Mouse (Mus musculus) spleen, adult 2 months (tissue): ENCODE measurements around the gene Snap29.

ENCODE experiments used
- CTCF ChIP-seq: fragments of 200-500 bp; IDR thresholded peaks from 2 replicates; pipeline ENCODE4 v1.5.1; 2011; ENCODE audit warnings: mild to moderate bottlenecking, inconsistent platforms; ENCODE audit not compliant: insufficient read depth, insufficient read length, insufficient replicate concordance; ENCODE audit errors: extremely low read depth
- POLR2A ChIP-seq: fragments of 200-500 bp; IDR thresholded peaks from 2 replicates; pipeline ENCODE4 v1.6.1; 2011; ENCODE audit warnings: low read depth, low read length, inconsistent platforms

- TF ChIP-seq CTCF (no peak), POLR2A (no peak)
Measured at GRCm38 (mm10) chr16:17472498-17472897, 66.7 kb downstream of the Snap29 start.
